Mouse (Mus musculus) central nervous system, embryonic 11.5 days (tissue): ENCODE data around the gene Ptcd1. TPM values are rescaled to one million over a fixed set of nuclear protein-coding genes. Genes with fewer than 3 reads are reported as not detected.

Source experiments
- polyA plus RNA-seq: library from polyadenylated mRNA; depleted of rRNA; stranded (reverse); fragments of >200 nt; gene quantifications from 2 replicates; pipeline ENCODE4 v1.2.3, GENCODE M21; 2012; rRNA removed

The Ptcd1 gene
- 11.6 and 14.5 TPM in 2 replicates for polyA plus RNA-seq

GRCm38 (mm10) chr5:145166536-145167305 is at the start of gene Ptcd1, which contains the start of gene Cpsf4:
Gene Ptcd1, minus strand, starts transcription at chr5:145167108.
Gene Cpsf4, plus strand, starts transcription at chr5:145167213.

GRCm38 (mm10) chr5:145203936-145204691 is 37.2 kb upstream of the Ptcd1 start, which contains the start of gene Zkscan5:
Gene Zkscan5, plus strand, starts transcription at chr5:145204562.

GRCm38 (mm10) chr5:145201321-145201991 is 34.5 kb upstream of the Ptcd1 start, which contains the start of gene Zkscan14:
Gene Zkscan14, minus strand, starts transcription at chr5:145201868.

GRCm38 (mm10) chr5:145191962-145192361 is 25.1 kb upstream of the Ptcd1 start, which contains the start of gene Atp5j2:
Gene Atp5j2, minus strand, starts transcription at chr5:145192062.

GRCm38 (mm10) chr5:145139571-145140519 is 27.1 kb downstream of the Ptcd1 start, which contains the start of the genes Pdap1 and Bud31:
Gene Pdap1, minus strand, starts transcription at chr5:145140238.
Gene Bud31, plus strand, starts transcription at chr5:145140362.

GRCm38 (mm10) chr5:145114071-145114605 is 52.8 kb downstream of the Ptcd1 start, which contains the start of gene Arpc1b:
Gene Arpc1b, plus strand, starts transcription at chr5:145114215.

Other genes with a start within 250 kb of the Ptcd1 start
- 18.4 and 26.0 TPM in 2 replicates for gene Smurf1, start 201.3 kb downstream of the Ptcd1 start, polyA plus RNA-seq
- gene Gm4871, start 134.4 kb downstream of the Ptcd1 start, polyA plus RNA-seq: not detected in 2 replicates
- gene 1700018F24Rik, start 124.1 kb downstream of the Ptcd1 start, polyA plus RNA-seq: not detected in 2 replicates
- gene Arpc1a, start 83.3 kb downstream of the Ptcd1 start, polyA plus RNA-seq: 112 and 159 TPM in 2 replicates
- gene Kpna7, start 83.1 kb downstream of the Ptcd1 start, polyA plus RNA-seq: 0.05 TPM in 1 of 2 replicates, not detected in the other
- gene Arpc1b, start 52.9 kb downstream of the Ptcd1 start, polyA plus RNA-seq: 53.9 and 97.4 TPM in 2 replicates
- 156 and 235 TPM in 2 replicates for gene Pdap1, start 26.9 kb downstream of the Ptcd1 start, polyA plus RNA-seq
- gene Bud31, start 26.7 kb downstream of the Ptcd1 start, polyA plus RNA-seq: 194 and 448 TPM in 2 replicates
- 73.0 and 79.8 TPM in 2 replicates for gene Cpsf4, start 105 bp upstream of the Ptcd1 start, polyA plus RNA-seq
- 372 and 404 TPM in 2 replicates for gene Atp5j2, start 25.0 kb upstream of the Ptcd1 start, polyA plus RNA-seq
- gene Zkscan14, start 34.8 kb upstream of the Ptcd1 start, polyA plus RNA-seq: 4.7 and 5.0 TPM in 2 replicates
- gene Zkscan5, start 37.5 kb upstream of the Ptcd1 start, polyA plus RNA-seq: 9.9 and 13.2 TPM in 2 replicates
- 13.4 and 21.9 TPM in 2 replicates for gene Zfp655, start 64.6 kb upstream of the Ptcd1 start, polyA plus RNA-seq
- 14.8 and 17.6 TPM in 2 replicates for gene Zscan25, start 113.4 kb upstream of the Ptcd1 start, polyA plus RNA-seq
- not detected in 2 replicates for gene Cyp3a57, start 178.2 kb upstream of the Ptcd1 start, polyA plus RNA-seq